Mouse (Mus musculus) adrenal gland, adult 8-10 months (tissue): ENCODE measurements around the gene Pou2f1. TPM values are rescaled to one million over a fixed set of nuclear protein-coding genes. Genes with fewer than 3 reads are reported as not detected.
"Not testable (repeated sequence)": the region's sequence is repeated elsewhere in the genome, so short reads cannot be mapped to it uniquely, and the experiment has no call there.

Experiments used
- DNase-seq: peaks from one replicate; pipeline ENCODE4 v3.0.0; 2022
- total RNA-seq, 4 experiments: library from RNA; stranded (reverse); gene quantifications; 2 replicates each; pipeline ENCODE4 v1.2.4; 2022

Gene Pou2f1
- total RNA-seq, 4 experiments from 2014 or later = 10.6 to 23.3 (median 15.2) TPM

- peak; percentile 93 for DNase-seq
Measured at GRCm38 (mm10) chr1:166003181-166004022, 924 bp upstream of the Pou2f1 start.

- DNase-seq = no peak
Measured at GRCm38 (mm10) chr1:166001904-166002489, 481 bp downstream of the Pou2f1 start.

GRCm38 (mm10) chr1:166001121-166001903 lies 1.2 kb downstream of the Pou2f1 start:
- peak; percentile 28 for DNase-seq

GRCm38 (mm10) chr1:166000601-166001120 lies 1.8 kb downstream of the Pou2f1 start:
- peak; percentile 12 for DNase-seq

- DNase-seq = no peak
Measured at GRCm38 (mm10) chr1:165999709-166000108, 2.8 kb downstream of the Pou2f1 start.

GRCm38 (mm10) chr1:165995661-165996055 lies 6.8 kb downstream of the Pou2f1 start:
- DNase-seq = no peak

- not testable (repeated sequence) for DNase-seq
Measured at GRCm38 (mm10) chr1:165995011-165995660, 7.3 kb downstream of the Pou2f1 start.

GRCm38 (mm10) chr1:165994279-165994678 lies 8.2 kb downstream of the Pou2f1 start:
- DNase-seq = no peak

- no peak for DNase-seq
Measured at GRCm38 (mm10) chr1:165993270-165994156, 9.0 kb downstream of the Pou2f1 start.

GRCm38 (mm10) chr1:165988536-165988935 lies 13.9 kb downstream of the Pou2f1 start:
- DNase-seq = no peak

GRCm38 (mm10) chr1:165988072-165988471 lies 14.4 kb downstream of the Pou2f1 start:
- DNase-seq = no peak

- DNase-seq = no peak
Measured at GRCm38 (mm10) chr1:165985743-165986360, 16.6 kb downstream of the Pou2f1 start.

GRCm38 (mm10) chr1:165985186-165985585 lies 17.3 kb downstream of the Pou2f1 start:
- DNase-seq = no peak

GRCm38 (mm10) chr1:165976672-165977448 lies 25.6 kb downstream of the Pou2f1 start:
- DNase-seq = no peak

GRCm38 (mm10) chr1:165969001-165969690 lies 33.3 kb downstream of the Pou2f1 start:
- DNase-seq = no peak

- peak; percentile 13 for DNase-seq
Measured at GRCm38 (mm10) chr1:165967027-165967654, 35.3 kb downstream of the Pou2f1 start.

GRCm38 (mm10) chr1:165966156-165966914 lies 36.1 kb downstream of the Pou2f1 start:
- no peak for DNase-seq
